Mouse (Mus musculus) thymus, postnatal 14 days (tissue): Measurements from ENCODE around the gene Ctla2b.
"Not testable (repeated sequence)": the region's sequence is repeated elsewhere in the genome, so short reads cannot be mapped to it uniquely, and the experiment has no call there.

ENCODE experiments used
- DNase-seq: peaks from one replicate; pipeline ENCODE4 v3.0.0; 2021

The Ctla2b gene

GRCm38 (mm10) chr13:60897328-60897727, at the start of gene Ctla2b:
TSS of gene Ctla2b (minus strand) at chr13:60897447.
- DNase-seq: peak; percentile 8

GRCm38 (mm10) chr13:60941884-60942283, 44.6 kb upstream of the Ctla2b start, which contains the start of gene Tpbpa:
TSS of gene Tpbpa (minus strand) at chr13:60941984.
- not testable (repeated sequence) for DNase-seq

DNA sequence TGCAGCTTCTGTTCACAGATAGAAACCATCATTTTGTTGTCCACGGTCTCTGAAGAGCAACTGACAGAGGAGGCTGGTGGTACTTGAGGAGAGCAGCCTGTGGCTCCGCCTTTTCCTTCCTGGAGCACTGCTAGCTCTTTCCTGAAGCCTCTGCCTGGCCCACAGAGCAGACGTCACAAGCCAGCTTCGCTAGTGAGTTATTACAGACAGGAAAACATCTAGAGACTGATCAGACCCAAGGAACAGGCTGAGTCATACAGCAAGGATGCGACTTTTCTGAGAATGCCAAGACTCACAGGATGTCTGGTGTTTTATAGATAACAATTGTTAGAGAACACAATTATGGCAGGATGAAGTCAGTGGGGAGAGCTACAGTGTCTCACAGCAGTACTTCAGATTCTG, 39.3 kb upstream of the Ctla2b start, which contains the start of the genes Gm49391 and Ctla2a:
TSS of gene Gm49391 (minus strand) at position 72 of the 402 bp plus-strand sequence.
TSS of gene Ctla2a (minus strand) at position 126 of the 402 bp plus-strand sequence.
- DNase-seq: peak; percentile 13

DNA sequence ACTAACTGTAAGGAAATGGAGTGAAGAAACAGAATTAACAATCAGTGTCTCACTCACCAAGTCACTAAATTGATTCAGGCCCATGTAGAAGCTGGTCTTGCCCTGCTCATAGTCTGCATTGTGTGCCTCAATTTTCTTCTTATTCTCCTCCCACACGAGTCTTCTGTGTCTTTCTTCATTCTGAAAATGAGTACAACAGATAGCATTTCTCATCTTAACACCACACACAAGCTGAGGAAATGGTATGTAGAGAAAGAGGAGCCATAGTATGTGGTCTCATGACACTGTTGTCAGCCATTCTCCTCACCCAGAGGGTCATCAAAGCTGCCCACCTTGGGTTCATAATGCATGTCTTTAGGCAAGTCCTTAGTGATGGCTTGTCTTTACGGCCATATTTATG, 38.2 kb upstream of the Ctla2b start, which contains the start of gene Gm49393:
TSS of gene Gm49393 (minus strand) at position 101 of the 400 bp plus-strand sequence.
- DNase-seq: not testable (repeated sequence)

DNA sequence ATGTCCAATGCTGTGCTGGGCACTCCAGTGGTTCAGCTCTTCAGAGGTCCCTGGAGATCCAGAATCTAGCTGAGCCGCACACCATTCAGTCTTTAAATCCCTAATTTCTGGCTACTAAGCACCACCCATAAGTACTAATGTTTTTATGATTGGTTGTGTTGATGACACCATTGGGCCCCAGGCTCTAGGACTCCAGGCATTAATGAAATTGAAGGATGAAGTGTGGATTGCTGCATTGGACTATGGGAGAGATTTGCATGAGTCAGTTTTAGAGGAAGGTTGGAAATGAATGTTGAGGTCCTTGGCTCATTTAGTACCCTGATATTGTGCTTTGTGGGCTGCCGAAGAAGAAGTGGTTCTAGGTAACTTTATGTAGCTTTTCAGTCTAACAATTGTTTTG, 7.5 kb upstream of the Ctla2b start, which contains the start of gene Tpbpb:
TSS of gene Tpbpb (minus strand) at position 101 of the 400 bp plus-strand sequence.
- not testable (repeated sequence) for DNase-seq

GRCm38 (mm10) chr13:60896794-60897193, 453 bp downstream of the Ctla2b start, which contains the start of gene Gm49392:
TSS of gene Gm49392 (minus strand) at chr13:60896894.
- DNase-seq: not testable (repeated sequence)

GRCm38 (mm10) chr13:60895406-60896160, 1.7 kb downstream of the Ctla2b start:
- no peak for DNase-seq

DNA sequence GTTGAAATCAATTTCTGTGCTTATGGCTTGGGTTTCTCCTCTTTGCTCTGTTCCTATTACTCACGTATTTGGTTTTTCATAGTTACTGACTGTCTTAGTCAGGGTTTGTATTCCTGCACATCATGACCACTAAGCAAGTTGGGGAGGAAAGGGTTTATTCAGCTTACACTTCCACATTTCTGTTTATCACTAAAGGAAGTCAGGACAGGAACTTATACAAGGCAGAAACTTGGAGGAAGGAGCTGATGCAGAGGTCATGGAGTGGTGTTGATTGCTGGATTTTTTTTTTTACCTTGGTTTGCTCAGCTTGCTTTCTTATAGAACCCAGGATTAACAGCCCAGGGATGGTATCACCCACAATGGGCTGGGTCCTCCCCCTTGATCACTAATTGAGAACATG, 4.9 kb downstream of the Ctla2b start:
- no peak for DNase-seq

DNA sequence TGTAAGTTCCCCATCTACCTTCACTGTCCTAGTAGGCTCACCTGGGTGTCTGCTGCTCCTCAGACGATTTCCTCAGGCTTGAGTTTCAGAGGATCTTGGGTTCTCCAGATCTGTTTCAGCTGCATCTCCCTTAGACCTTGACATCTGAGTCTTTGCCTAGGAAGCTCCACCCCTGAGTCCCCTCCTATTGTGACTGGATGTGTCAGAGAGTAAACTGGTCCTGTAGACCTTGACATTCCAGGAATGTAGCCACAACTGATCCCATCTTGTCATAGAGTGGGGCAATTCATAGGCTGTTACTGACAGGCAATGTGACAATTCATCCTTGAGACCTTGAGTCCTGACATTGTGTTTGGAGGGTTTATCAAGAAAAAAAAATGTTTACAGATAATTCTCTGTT, 33.0 kb downstream of the Ctla2b start, which contains the start of gene 4930486L24Rik:
TSS of gene 4930486L24Rik (minus strand) at position 195 of the 400 bp plus-strand sequence.
- DNase-seq: no peak

GRCm38 (mm10) chr13:60848241-60849120, 48.8 kb downstream of the Ctla2b start:
- peak; percentile 70 for DNase-seq
